Mouse (Mus musculus): Measurements from ENCODE around the gene Ahcyl2.
A peak's percentile ranks its signal among the peaks of the same experiment; 100 is the strongest.

Ahcyl2 gene

GRCm38 (mm10) chr6:29853213-29853899 lies 85.5 kb downstream of the Ahcyl2 start:
- DNase-seq = peak; percentile 88 to 90

GRCm38 (mm10) chr6:29853900-29854390 lies 86.1 kb downstream of the Ahcyl2 start:
- no peak for DNase-seq

- DNase-seq = no peak
Observed at GRCm38 (mm10) chr6:29858619-29859018, 90.8 kb downstream of the Ahcyl2 start.

GRCm38 (mm10) chr6:29859344-29859743 lies 91.5 kb downstream of the Ahcyl2 start:
- peak in 1 of 2 experiments; percentile 12 for DNase-seq

GRCm38 (mm10) chr6:29860238-29860637 lies 92.4 kb downstream of the Ahcyl2 start:
- peak in 1 of 2 experiments; percentile 27 for DNase-seq

- no peak for DNase-seq
Observed at GRCm38 (mm10) chr6:29864926-29865325, 97.1 kb downstream of the Ahcyl2 start.

GRCm38 (mm10) chr6:29866935-29867724 lies 99.3 kb downstream of the Ahcyl2 start:
- DNase-seq = no peak

- no peak for DNase-seq
Observed at GRCm38 (mm10) chr6:29868341-29868895, 100.6 kb downstream of the Ahcyl2 start.

GRCm38 (mm10) chr6:29873654-29874053 lies 105.8 kb downstream of the Ahcyl2 start:
- DNase-seq = no peak

- no peak for DNase-seq
Observed at GRCm38 (mm10) chr6:29875576-29875975, 107.8 kb downstream of the Ahcyl2 start.

GRCm38 (mm10) chr6:29876782-29877181 lies 109.0 kb downstream of the Ahcyl2 start:
- DNase-seq = no peak

GRCm38 (mm10) chr6:29879579-29879978 lies 111.8 kb downstream of the Ahcyl2 start:
- no peak for DNase-seq

GRCm38 (mm10) chr6:29880796-29881195 lies 113.0 kb downstream of the Ahcyl2 start:
- no peak for DNase-seq

GRCm38 (mm10) chr6:29881936-29882335 lies 114.1 kb downstream of the Ahcyl2 start:
- DNase-seq = no peak

- no peak for DNase-seq
Observed at GRCm38 (mm10) chr6:29882870-29883269, 115.1 kb downstream of the Ahcyl2 start.

- DNase-seq = no peak
Observed at GRCm38 (mm10) chr6:29891151-29891550, 123.3 kb downstream of the Ahcyl2 start.

- DNase-seq = no peak
Observed at GRCm38 (mm10) chr6:29896976-29897375, 129.2 kb downstream of the Ahcyl2 start.

- DNase-seq = no peak
Observed at GRCm38 (mm10) chr6:29901450-29901849, 133.6 kb downstream of the Ahcyl2 start.

- DNase-seq = no peak
Observed at GRCm38 (mm10) chr6:29902256-29902655, 134.4 kb downstream of the Ahcyl2 start.

GRCm38 (mm10) chr6:29903343-29903914 lies 135.6 kb downstream of the Ahcyl2 start:
- no peak for DNase-seq

GRCm38 (mm10) chr6:29904281-29904680 lies 136.5 kb downstream of the Ahcyl2 start:
- no peak for DNase-seq

GRCm38 (mm10) chr6:29910631-29911030 lies 142.8 kb downstream of the Ahcyl2 start:
- DNase-seq = no peak

- DNase-seq = no peak
Observed at GRCm38 (mm10) chr6:29913673-29914072, 145.9 kb downstream of the Ahcyl2 start.

Measured in kidney, postnatal 4 days (tissue).